Mouse (Mus musculus) limb, embryonic 14.5 days (tissue): ENCODE measurements around the gene Tmem33. TPM values are rescaled to one million over a fixed set of nuclear protein-coding genes. Genes with fewer than 3 reads are reported as not detected.

Experiments used
- ATAC-seq: fragments of 200-750 bp; cut with Nextera tagmentation; 2 replicates; pipeline ENCODE4 v1.8.0; 2017; ENCODE audit warnings: low read depth, moderate number of reproducible peaks, moderate TSS enrichment; ENCODE audit not compliant: low FRiP score
- DNase-seq: peaks from one replicate; pipeline ENCODE4 v3.0.0-alpha.2; 2015; ENCODE audit warnings: low spot score
- H3K27ac ChIP-seq: fragments of 300-500 bp; sonication (generic); replicated peaks from 2 replicates; pipeline ENCODE4 v1.5.1; 2014; ENCODE audit warnings: low read depth, mild to moderate bottlenecking, low read length, moderate library complexity, mixed read lengths
- H3K27me3 ChIP-seq: fragments of 300-500 bp; sonication (generic); 2 replicates; pipeline ENCODE4 v1.6.1; 2014; ENCODE audit warnings: low read length, mixed read lengths; ENCODE audit not compliant: control insufficient read depth, insufficient read depth
- H3K36me3 ChIP-seq: fragments of 300-500 bp; sonication (generic); 2 replicates; pipeline ENCODE4 v1.6.1; 2014; ENCODE audit warnings: mild to moderate bottlenecking, low read length, moderate library complexity, mixed read lengths; ENCODE audit not compliant: control insufficient read depth, insufficient read depth
- H3K4me1 ChIP-seq: fragments of 300-500 bp; sonication (generic); 2 replicates; pipeline ENCODE4 v1.6.1; 2014; ENCODE audit warnings: antibody characterized with exemption, low read length, mixed read lengths; ENCODE audit not compliant: control insufficient read depth, insufficient read depth
- H3K4me2 ChIP-seq: fragments of 300-500 bp; sonication (generic); replicated peaks from 2 replicates; pipeline ENCODE4 v1.6.1; 2014; ENCODE audit warnings: low read depth, mild to moderate bottlenecking, low read length, moderate library complexity; ENCODE audit not compliant: severe bottlenecking
- H3K4me3 ChIP-seq: fragments of 300-500 bp; sonication (generic); replicated peaks from 2 replicates; pipeline ENCODE4 v1.5.1; 2014; ENCODE audit warnings: low read length
- H3K9ac ChIP-seq: fragments of 300-500 bp; sonication (generic); 2 replicates; pipeline ENCODE4 v1.6.1; 2014; ENCODE audit warnings: mild to moderate bottlenecking, low read depth, low read length, moderate library complexity; ENCODE audit not compliant: severe bottlenecking
- H3K9me3 ChIP-seq: fragments of 300-500 bp; sonication (generic); 2 replicates; pipeline ENCODE4 v1.6.1; 2016; ENCODE audit warnings: low read length; ENCODE audit not compliant: control insufficient read depth
- POLR2A ChIP-seq: fragments of 200-500 bp; IDR thresholded peaks from 2 replicates; pipeline ENCODE4 v1.8.0; 2012; ENCODE audit warnings: inconsistent platforms, mild to moderate bottlenecking, moderate library complexity, borderline replicate concordance; ENCODE audit not compliant: insufficient read depth, insufficient read length; ENCODE audit errors: extremely low read depth
- WGBS: fragments of 180-500 bp; shearing (Covaris S2); extraction: QIAGEN DNeasy Blood & Tissue Kit; methylation state at CpG from one replicate; pipeline ENCODE4 v1.1.7; 2014; 5-methylcytosine and 5-hydroxymethylcytosine counted together
- polyA plus RNA-seq, 2 experiments: library from polyadenylated mRNA; depleted of rRNA in 1 of 2; stranded (reverse) in 1 of 2; unstranded in 1 of 2; fragments of >200 nt; fragmentation: Nextera tagmentation in 1 of 2; extraction: Ambion mirVana in 1 of 2; gene quantifications; 2 replicates each; pipeline versions ENCODE4 v1.2.1 to v1.2.3; 2012 to 2014

Tmem33 gene
- polyA plus RNA-seq, 2 experiments, result 55.4 to 77.5 TPM

DNA sequence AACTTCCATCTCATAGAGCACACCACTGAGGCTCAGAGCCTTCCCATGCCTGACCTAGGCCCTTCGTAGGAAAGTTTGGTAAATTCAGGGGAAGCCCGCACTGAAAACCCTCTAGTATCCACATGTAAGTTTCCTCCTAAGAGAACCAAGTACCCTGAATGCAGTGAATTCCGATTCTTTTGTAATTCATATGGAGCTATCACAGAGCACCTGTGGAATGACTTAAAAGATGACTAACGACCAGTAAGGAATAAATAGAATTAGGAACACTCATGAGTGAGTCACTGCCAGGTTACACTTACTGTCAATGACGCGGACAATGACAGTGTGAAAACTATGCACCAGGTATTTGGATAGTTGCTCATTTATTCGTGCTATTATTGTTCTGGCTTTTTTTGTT lies 34.6 kb upstream of the Tmem33 start:
- peaks cover 3% of the 10 kb centered on the region for H3K4me1 ChIP-seq
- peaks cover 10% of the 10 kb centered on the region; the same call in 1 of the 2 replicates for H3K9me3 ChIP-seq
- no peaks in the 10 kb centered on the region for H3K36me3 ChIP-seq
- no peak for ATAC-seq
- no peak overlapping the region for H3K4me2 ChIP-seq
- no peak for DNase-seq
- no peak overlapping the region for H3K27ac ChIP-seq
- no peak for TF ChIP-seq POLR2A
- peaks cover 98% of the 10 kb centered on the region for H3K27me3 ChIP-seq
- WGBS, result 42% methylated on average over 7 of the region's 7 CpGs
- no peak overlapping the region for H3K9ac ChIP-seq
- no peak overlapping the region for H3K4me3 ChIP-seq

DNA sequence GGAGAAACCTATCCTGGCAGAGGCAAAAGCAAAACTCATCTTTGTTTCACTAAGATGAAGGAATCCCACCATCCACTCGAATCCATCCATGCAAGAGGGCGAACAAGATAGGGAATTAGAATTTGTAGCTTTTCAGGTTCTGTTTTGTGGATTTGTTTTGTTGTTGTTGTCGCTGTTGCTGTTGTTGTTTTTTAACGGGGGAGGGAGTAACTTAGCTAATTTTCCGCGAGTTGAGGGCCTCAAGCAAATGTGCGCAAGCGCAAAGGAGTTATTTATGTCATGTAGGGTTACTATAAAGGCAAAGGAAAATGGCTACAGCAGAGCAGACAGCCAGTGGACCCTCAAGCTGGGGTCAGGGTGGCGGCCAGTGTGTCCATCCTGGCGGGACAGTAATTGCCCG lies 33.1 kb upstream of the Tmem33 start:
- Histone ChIP-seq H3K4me1 (peaks cover 7% of the 10 kb centered on the region), H3K4me2 (no peak overlapping the region), H3K9me3 (peaks cover 10% of the 10 kb centered on the region; the same call in 1 of the 2 replicates), H3K36me3 (no peaks in the 10 kb centered on the region), H3K27me3 (peaks cover 98% of the 10 kb centered on the region), H3K9ac (no peak overlapping the region), H3K27ac (no peak overlapping the region), H3K4me3 (no peak overlapping the region)
- no peak for DNase-seq
- no peak for TF ChIP-seq POLR2A
- no peak for ATAC-seq
- WGBS, result 3% methylated on average over 11 of the region's 11 CpGs

DNA sequence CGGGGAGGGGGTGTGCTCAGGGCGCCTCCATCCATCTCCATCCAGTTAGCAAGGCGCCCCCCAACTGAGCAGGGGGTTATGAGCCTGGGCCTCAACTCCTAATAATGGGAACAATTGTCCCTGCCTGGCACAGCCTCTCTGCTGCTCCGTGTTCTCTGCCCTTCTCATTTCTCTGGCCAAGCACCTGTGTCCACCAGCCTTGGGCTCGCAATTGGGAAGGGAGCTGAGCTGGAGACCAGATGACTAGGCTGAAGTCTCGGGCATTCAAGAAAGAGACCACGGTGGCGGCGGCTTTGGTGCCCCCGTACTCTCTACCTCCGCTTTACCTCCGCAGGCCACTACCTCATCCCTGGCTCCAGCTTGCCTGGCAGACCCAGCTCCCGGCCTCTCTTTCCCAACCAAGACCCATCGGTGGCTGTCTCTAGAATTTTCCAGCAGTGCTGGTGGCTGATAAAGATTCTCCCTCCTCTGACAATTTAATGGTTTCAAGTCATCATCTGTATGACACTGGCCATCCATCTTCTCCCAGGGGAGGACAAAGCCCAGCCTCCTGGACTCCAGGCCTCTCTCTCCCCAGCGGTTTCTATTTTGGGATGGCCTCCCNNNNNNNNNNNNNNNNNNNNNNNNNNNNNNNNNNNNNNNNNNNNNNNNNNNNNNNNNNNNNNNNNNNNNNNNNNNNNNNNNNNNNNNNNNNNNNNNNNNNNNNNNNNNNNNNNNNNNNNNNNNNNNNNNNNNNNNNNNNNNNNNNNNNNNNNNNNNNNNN lies 32.5 kb upstream of the Tmem33 start:
- peaks cover 98% of the 10 kb centered on the region for H3K27me3 ChIP-seq
- DNase-seq (no peak), ATAC-seq (no peak)

DNA sequence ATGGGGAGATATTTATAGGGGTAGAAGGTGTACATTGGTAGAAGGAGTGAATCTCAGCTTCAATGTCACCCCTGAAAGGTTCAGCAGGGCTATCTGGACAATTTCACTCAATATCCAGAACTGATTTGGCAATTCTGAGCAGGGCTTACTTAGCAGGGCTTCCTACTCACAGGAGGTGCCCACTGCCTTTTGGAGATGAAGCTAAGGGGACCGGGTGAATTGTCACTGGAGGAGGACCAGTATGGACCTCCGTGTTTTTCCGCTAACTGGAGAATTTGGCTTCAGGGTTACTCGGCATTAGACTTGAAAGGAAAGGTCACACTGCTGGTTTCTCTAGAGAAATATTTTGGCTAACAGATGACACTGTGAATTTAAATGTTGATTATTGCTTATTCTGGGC lies 25.7 kb upstream of the Tmem33 start:
- DNase-seq (no peak), ATAC-seq (no peak)
- no peak overlapping the region for H3K27ac ChIP-seq
- 49% methylated on average over 4 of the region's 4 CpGs for WGBS
- no peaks in the 10 kb centered on the region for H3K9me3 ChIP-seq
- no peak overlapping the region for H3K4me2 ChIP-seq
- H3K4me3 ChIP-seq, result no peak overlapping the region
- no peaks in the 10 kb centered on the region for H3K36me3 ChIP-seq
- no peak overlapping the region for H3K9ac ChIP-seq
- no peak for TF ChIP-seq POLR2A
- H3K4me1 ChIP-seq, result peaks cover 7% of the 10 kb centered on the region
- peaks cover 59% of the 10 kb centered on the region for H3K27me3 ChIP-seq

More for the DNA sequence above, 32.5 kb upstream of the Tmem33 start:
- H3K4me1 ChIP-seq, result peaks cover 7% of the 10 kb centered on the region
- 2% methylated on average over 15 of the region's 15 CpGs for WGBS
- H3K4me3 ChIP-seq, result no peak overlapping the region
- H3K9me3 ChIP-seq, result peaks cover 10% of the 10 kb centered on the region; the same call in 1 of the 2 replicates
- no peak overlapping the region for H3K4me2 ChIP-seq
- no peak overlapping the region for H3K27ac ChIP-seq
- TF ChIP-seq POLR2A, result no peak
- H3K36me3 ChIP-seq, result no peaks in the 10 kb centered on the region
- no peak overlapping the region for H3K9ac ChIP-seq

DNA sequence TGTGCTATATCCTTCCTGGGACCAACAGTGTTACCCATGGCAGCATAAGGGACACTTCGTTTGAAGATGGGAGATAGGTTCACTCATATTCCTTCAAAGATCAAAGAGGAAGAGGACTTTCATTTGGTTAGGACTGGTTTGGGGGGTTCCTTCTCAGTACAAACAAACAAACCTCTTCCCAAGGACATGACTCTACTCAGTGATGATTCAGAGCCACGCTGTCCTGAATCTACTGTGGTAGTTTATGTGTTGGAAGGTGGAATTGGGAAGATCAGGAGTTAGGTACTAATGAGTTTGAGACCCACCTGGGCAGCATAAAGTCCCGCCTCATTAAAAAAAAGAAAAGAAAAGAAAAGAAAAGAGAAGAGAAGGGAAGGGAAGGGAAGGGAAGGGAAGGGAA lies 24.9 kb upstream of the Tmem33 start:
- H3K9ac ChIP-seq, result no peak overlapping the region
- no peak for ATAC-seq
- peaks cover 6% of the 10 kb centered on the region for H3K4me1 ChIP-seq
- H3K9me3 ChIP-seq, result no peaks in the 10 kb centered on the region
- H3K27ac ChIP-seq, result no peak overlapping the region
- no peak for TF ChIP-seq POLR2A
- no peak for DNase-seq
- no peaks in the 10 kb centered on the region for H3K36me3 ChIP-seq
- peaks cover 51% of the 10 kb centered on the region for H3K27me3 ChIP-seq
- no peak overlapping the region for H3K4me3 ChIP-seq
- 48% methylated on average over 3 of the region's 3 CpGs for WGBS
- H3K4me2 ChIP-seq, result no peak overlapping the region
